Mouse (Mus musculus) c-Kit-positive CD71-positive TER-119-negative erythroid progenitor cells, embryonic 14.5 days (primary cell): ENCODE measurements at regions not wholly inside any gene's neighbourhood (a gene's known extent, or its start where the extent isn't known, plus 50 kb on each side); places are given as distances from the start of the nearest gene placed in this dataset.
A peak's percentile ranks its signal among the peaks of the same experiment; 100 is the strongest.

ENCODE experiments used
- DNase-seq: peaks from one replicate; pipeline ENCODE4 v3.0.0-alpha.2; 2013; ENCODE audit warnings: low read depth

- DNase-seq: peak; percentile 29
Measured at GRCm38 (mm10) chr17:88256599-88257544, 183.6 kb upstream of the Foxn2 start.

GRCm38 (mm10) chr17:88258361-88258796 lies 182.1 kb upstream of the Foxn2 start:
- DNase-seq: no peak

- DNase-seq: no peak
Measured at GRCm38 (mm10) chr17:88260176-88260575, 180.3 kb upstream of the Foxn2 start.

- DNase-seq: no peak
Measured at GRCm38 (mm10) chr17:88260826-88261225, 179.7 kb upstream of the Foxn2 start.

GRCm38 (mm10) chr17:88261556-88261955 lies 179.0 kb upstream of the Foxn2 start:
- DNase-seq: no peak

GRCm38 (mm10) chr17:88262326-88263187 lies 178.0 kb upstream of the Foxn2 start:
- no peak for DNase-seq

- no peak for DNase-seq
Measured at GRCm38 (mm10) chr17:88265291-88265690, 175.2 kb upstream of the Foxn2 start.

- no peak for DNase-seq
Measured at GRCm38 (mm10) chr17:88268216-88268615, 172.3 kb upstream of the Foxn2 start.

- no peak for DNase-seq
Measured at GRCm38 (mm10) chr17:88268802-88269201, 171.7 kb upstream of the Foxn2 start.

- no peak for DNase-seq
Measured at GRCm38 (mm10) chr17:88270896-88271295, 169.6 kb upstream of the Foxn2 start.

- no peak for DNase-seq
Measured at GRCm38 (mm10) chr17:88272161-88272560, 168.3 kb upstream of the Foxn2 start.

GRCm38 (mm10) chr17:88273520-88273919 lies 167.0 kb upstream of the Foxn2 start:
- DNase-seq: no peak

GRCm38 (mm10) chr17:88274003-88274698 lies 166.4 kb upstream of the Foxn2 start:
- DNase-seq: no peak

GRCm38 (mm10) chr17:88274720-88275433 lies 165.6 kb upstream of the Foxn2 start:
- DNase-seq: no peak

- no peak for DNase-seq
Measured at GRCm38 (mm10) chr17:88279656-88280055, 160.9 kb upstream of the Foxn2 start.

GRCm38 (mm10) chr17:88282711-88283110 lies 157.8 kb upstream of the Foxn2 start:
- DNase-seq: no peak

GRCm38 (mm10) chr17:88284477-88284876 lies 156.0 kb upstream of the Foxn2 start:
- DNase-seq: no peak

GRCm38 (mm10) chr17:88287861-88288260 lies 152.7 kb upstream of the Foxn2 start:
- DNase-seq: no peak

- DNase-seq: no peak
Measured at GRCm38 (mm10) chr17:88297520-88297919, 143.0 kb upstream of the Foxn2 start.

- DNase-seq: no peak
Measured at GRCm38 (mm10) chr17:88303991-88304390, 136.5 kb upstream of the Foxn2 start.

- no peak for DNase-seq
Measured at GRCm38 (mm10) chr17:88305165-88305564, 135.3 kb upstream of the Foxn2 start.
